Mouse (Mus musculus) embryonic stem cell, embryonic (primary cell): ENCODE data around the gene Psmc5.

ENCODE experiments used
- CTCF ChIA-PET, 4 experiments: fragments of 300-600 bp in 2 of 4; fragments of 350-600 bp in 2 of 4; sonication (Branson Sonifier 250); formaldehyde crosslinking; loops; one replicate each; lab custom pipeline; 2022; ENCODE audit warnings: inconsistent platforms in 2 of 4; lab: Charles Lee
- POLR2A ChIA-PET, 4 experiments: fragments of 300-600 bp in 2 of 4; fragments of 350-600 bp in 2 of 4; sonication (Branson Sonifier 250); formaldehyde crosslinking; loops; one replicate each; lab custom pipeline; 2022; ENCODE audit warnings: antibody characterized with exemption in 4 of 4, inconsistent platforms in 1 of 4; lab: Charles Lee

Psmc5 gene

DNA sequence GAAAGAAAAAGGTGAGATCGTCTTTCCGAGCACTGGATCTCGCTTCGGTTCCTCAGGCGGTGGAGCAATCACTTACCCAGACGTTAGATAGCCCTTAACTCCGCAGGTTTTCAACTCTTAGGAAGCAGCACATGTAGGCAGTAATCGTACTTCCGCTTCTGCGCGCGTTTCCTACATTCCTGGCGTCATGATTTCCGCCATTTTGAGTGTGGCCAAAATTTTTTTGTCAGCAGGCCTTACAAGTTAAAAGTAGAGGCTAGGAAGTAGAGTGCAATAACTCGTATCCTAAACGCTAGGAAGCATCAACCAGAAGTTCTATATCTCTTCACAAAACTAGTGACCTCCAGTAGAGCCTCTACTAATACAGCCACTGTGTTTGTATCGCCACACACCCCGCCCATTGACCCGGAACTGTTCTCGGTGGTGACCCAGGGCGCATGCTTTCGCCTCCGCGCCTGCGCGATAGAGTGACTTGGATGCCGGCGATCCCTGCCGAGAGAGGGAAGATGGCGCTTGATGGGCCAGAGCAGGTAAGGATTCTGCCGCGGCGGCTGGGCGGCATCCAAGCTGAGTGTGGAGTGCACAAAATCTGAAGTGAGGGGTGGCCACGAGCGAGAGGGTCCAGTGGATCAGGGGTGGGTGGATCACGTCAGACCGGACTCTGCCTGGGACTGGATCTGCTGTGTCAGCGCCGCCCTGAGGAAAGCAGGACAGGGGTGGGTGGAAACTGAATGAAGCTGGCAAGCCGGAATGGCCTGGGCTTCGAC is at the start of gene Psmc5, which contains the start of gene Ftsj3:
Psmc5 (plus strand) TSS at position 470 of the 767 bp plus-strand sequence.
Ftsj3 (minus strand) TSS at position 395 of the 767 bp plus-strand sequence.
- ChIA-PET CTCF (interaction anchor here (0.7 to 1.5 kb wide), 10 partner anchors 12 to 172 kb away, joined by 3 to 10 read pairs (median 5); partner anchors contain the start of genes Tcam1 (in 2 of the 4), Map3k3 (in 1 of the 4) and Smarcd2 (in 1 of the 4)), POLR2A (interaction anchor here (0.6 to 12.0 kb wide), 48 partner anchors 9 to 1967 kb away, joined by 3 to 172 read pairs (median 4); partner anchors contain the start of genes Smarcd2 (in 4 of the 4), Ccdc47 (in 3 of the 4), Ddx42 (in 3 of the 4) and Tcam1 (in 2 of the 4))

GRCm38 (mm10) chr11:106212771-106213170 is 43.2 kb upstream of the Psmc5 start:
- ChIA-PET CTCF (no interaction called here), POLR2A (interaction anchor here in 3 of 4 experiments (0.6 to 1.9 kb wide), 4 partner anchors 9 to 19 kb away, joined by 3 to 4 read pairs (median 4); partner anchors contain the start of gene Strada (in 2 of the 3))

DNA sequence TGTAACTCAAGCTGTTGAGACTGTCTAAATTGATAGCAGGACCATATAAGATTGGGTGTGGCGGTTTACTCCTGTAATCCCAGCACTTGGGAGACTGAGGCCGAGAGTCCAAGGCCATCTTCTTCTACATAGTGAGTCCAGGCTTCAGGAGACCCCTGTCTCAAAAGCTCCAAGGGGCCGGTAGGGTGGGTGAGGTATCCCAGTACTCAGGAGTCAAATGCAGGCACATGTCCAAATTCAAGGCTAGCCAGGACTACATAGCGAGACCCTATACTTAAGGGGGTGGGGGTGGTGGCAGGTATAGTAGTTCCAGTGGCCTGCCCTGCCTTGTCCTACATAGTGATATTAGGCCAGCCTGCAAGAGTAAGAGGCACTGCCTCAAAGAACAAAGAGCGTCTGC is 41.1 kb upstream of the Psmc5 start:
- ChIA-PET POLR2A (interaction anchor here in 3 of 4 experiments (1.0 to 5.0 kb wide), 10 partner anchors 13 to 573 kb away, joined by 3 to 144 read pairs (median 12); partner anchors contain the start of genes Cep95 (in 1 of the 3), Ddx5 (in 1 of the 3), Ftsj3 (in 1 of the 3) and Psmc5 (in 1 of the 3)), CTCF (no interaction called here)

DNA sequence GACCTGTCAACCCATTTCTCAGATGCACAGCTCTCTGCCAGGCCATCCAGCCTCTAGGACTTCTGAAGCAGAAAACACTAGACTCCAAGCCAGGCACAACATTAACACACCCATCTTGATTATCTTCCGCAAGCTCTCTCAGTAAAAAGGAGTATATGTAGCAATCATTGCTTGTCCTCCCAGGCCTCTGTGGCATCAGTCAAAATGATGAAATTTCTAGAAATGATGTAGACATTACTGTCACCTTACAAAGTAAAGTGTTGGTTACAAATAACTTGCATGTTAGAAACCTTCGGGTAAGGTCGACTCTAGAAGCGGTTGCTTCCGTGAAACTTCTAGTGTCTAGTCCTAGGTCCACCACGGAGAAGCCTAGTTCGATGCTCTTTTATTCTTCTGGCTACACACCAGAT is 40.5 kb upstream of the Psmc5 start:
- ChIA-PET POLR2A (interaction anchor here (0.6 to 5.0 kb wide), 70 partner anchors 8 to 922 kb away, joined by 3 to 144 read pairs (median 5); partner anchors contain the start of genes Cep95 (in 2 of the 4), Dcaf7 (in 2 of the 4), Ddx5 (in 2 of the 4) and Ftsj3 (in 2 of the 4)), CTCF (interaction anchor here in 2 of 4 experiments (1.1 to 1.3 kb wide), 4 partner anchors 19 to 61 kb away, joined by 3 to 4 read pairs (median 4); partner anchors contain the start of genes Smarcd2 (in 1 of the 2) and Tcam1 (in 1 of the 2))

- ChIA-PET POLR2A (interaction anchor here (0.6 to 5.0 kb wide), 110 partner anchors 9 to 921 kb away, joined by 3 to 144 read pairs (median 4); partner anchors contain the start of genes Smarcd2 (in 3 of the 4), Cep95 (in 2 of the 4), Dcaf7 (in 2 of the 4) and Ddx5 (in 2 of the 4)), CTCF (interaction anchor here in 3 of 4 experiments (0.5 to 1.3 kb wide), 8 partner anchors 9 to 272 kb away, joined by 3 to 5 read pairs (median 4); partner anchors contain the start of genes Map3k3 (in 1 of the 3), Smarcd2 (in 1 of the 3) and Tcam1 (in 1 of the 3))
Measured at GRCm38 (mm10) chr11:106215927-106216729, 39.8 kb upstream of the Psmc5 start, which contains the start of gene Ccdc47. Ccdc47 (minus strand) TSS chr11:106216344.

- ChIA-PET CTCF (interaction anchor here in 3 of 4 experiments (0.5 to 1.3 kb wide), 8 partner anchors 9 to 273 kb away, joined by 3 to 5 read pairs (median 4); partner anchors contain the start of genes Map3k3 (in 1 of the 3), Smarcd2 (in 1 of the 3) and Tcam1 (in 1 of the 3)), POLR2A (interaction anchor here (0.6 to 5.0 kb wide), 99 partner anchors 9 to 782 kb away, joined by 3 to 144 read pairs (median 5); partner anchors contain the start of genes Smarcd2 (in 3 of the 4), Cep95 (in 2 of the 4), Dcaf7 (in 2 of the 4) and Ddx5 (in 2 of the 4))
Measured at GRCm38 (mm10) chr11:106216730-106217490, 39.0 kb upstream of the Psmc5 start, which contains the start of gene Ddx42. Ddx42 (plus strand) TSS chr11:106216926.

DNA sequence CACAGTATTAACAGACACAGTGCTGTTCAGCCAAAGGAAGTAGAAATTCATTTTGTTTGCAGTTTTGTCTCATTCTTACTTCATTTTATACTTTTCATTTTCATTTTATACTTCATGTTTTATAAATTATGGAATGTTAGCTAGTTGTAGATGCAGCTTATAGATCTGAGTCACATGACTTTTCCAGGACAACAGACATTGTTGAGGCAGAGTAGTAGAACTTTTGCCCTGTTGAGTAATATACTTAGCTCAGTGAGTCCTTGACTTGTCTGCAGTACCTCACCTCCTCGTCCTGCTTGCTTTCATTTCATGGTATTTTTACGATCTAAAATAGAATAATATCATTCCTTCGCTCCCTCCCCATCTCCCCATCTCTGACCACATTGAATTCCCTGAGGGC is 35.4 kb upstream of the Psmc5 start:
- POLR2A ChIA-PET: interaction anchor here in 2 of 4 experiments (0.9 to 3.5 kb wide), 12 partner anchors 16 to 55 kb away, joined by 3 to 16 read pairs (median 4); partner anchors contain the start of genes Smarcd2 (in 1 of the 2) and Tcam1 (in 1 of the 2)
- CTCF ChIA-PET: no interaction called here

GRCm38 (mm10) chr11:106233978-106234377 is 22.0 kb upstream of the Psmc5 start:
- ChIA-PET POLR2A (interaction anchor here in 2 of 4 experiments (0.6 to 4.1 kb wide), 7 partner anchors 10 to 149 kb away, joined by 3 to 21 read pairs (median 5); partner anchors contain the start of genes Ccdc47 (in 2 of the 2), Ddx42 (in 2 of the 2), Psmc5 (in 1 of the 2) and Tcam1 (in 1 of the 2)), CTCF (interaction anchor here in 2 of 4 experiments (0.7 to 1.6 kb wide), 5 partner anchors 9 to 40 kb away, joined by 3 to 5 read pairs (median 3); partner anchors contain the start of genes Ccdc47 (in 1 of the 2) and Ddx42 (in 1 of the 2))

GRCm38 (mm10) chr11:106246834-106247233 is 9.1 kb upstream of the Psmc5 start:
- ChIA-PET CTCF (interaction anchor here in 3 of 4 experiments (0.6 to 1.3 kb wide), 5 partner anchors 13 to 92 kb away, joined by 3 to 7 read pairs (median 3); no protein-coding TSS in a partner anchor), POLR2A (interaction anchor here in 3 of 4 experiments (0.7 to 11.8 kb wide), 8 partner anchors 9 to 297 kb away, joined by 3 to 99 read pairs (median 5); partner anchors contain the start of genes Psmc5 (in 2 of the 3), Ccdc47 (in 1 of the 3), Ddx42 (in 1 of the 3) and Ftsj3 (in 1 of the 3))

DNA sequence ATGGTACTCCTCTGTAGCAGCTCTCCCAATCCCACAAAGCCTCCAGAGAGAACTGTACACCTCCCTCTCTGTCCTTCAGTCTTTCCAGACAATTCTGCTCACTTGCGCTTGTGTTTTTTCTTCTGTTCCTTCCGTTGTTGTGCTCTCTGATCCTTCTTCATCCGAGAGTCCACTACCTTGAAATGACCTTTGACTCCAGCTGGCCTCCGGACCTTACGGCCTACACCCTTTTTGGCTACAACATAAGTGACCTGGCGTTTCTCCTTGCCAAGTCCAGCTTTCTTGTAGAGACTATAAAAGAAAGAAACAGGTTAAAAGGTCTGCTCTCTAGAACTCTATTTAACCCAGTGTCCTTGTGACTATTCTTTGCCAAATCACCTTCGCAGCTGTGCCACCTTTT is 6.6 kb upstream of the Psmc5 start:
- ChIA-PET POLR2A (interaction anchor here in 3 of 4 experiments (0.8 to 11.8 kb wide), 17 partner anchors 9 to 252 kb away, joined by 3 to 99 read pairs (median 4); partner anchors contain the start of genes Ccdc47 (in 2 of the 3), Ddx42 (in 1 of the 3), Map3k3 (in 1 of the 3) and Smarcd2 (in 1 of the 3)), CTCF (no interaction called here)

DNA sequence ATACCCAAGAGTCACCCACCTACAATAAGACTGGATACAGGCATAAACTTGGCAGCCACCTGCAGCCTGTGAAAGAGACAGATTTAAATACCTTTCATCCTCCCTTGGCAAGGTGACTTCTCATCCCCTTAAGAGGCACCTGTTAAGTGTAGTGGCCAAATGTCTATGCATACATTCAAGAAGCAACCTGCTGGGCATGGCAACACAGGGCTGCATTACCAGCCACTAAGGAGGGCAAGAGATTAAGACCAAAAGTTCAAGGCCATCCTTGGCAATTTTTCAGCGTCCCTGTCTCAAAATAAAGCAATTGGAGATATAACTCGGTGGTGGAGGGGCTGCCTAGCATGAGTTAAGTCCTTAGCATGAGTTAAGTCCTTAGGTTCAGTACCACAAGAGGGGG is 1.2 kb upstream of the Psmc5 start:
- ChIA-PET CTCF (no interaction called here), POLR2A (interaction anchor here in 3 of 4 experiments (0.7 to 12.0 kb wide), 5 partner anchors 17 to 39 kb away, joined by 3 to 172 read pairs (median 5); partner anchors contain the start of genes Ccdc47 (in 3 of the 3), Smarcd2 (in 2 of the 3), Ddx42 (in 1 of the 3) and Tcam1 (in 1 of the 3))

GRCm38 (mm10) chr11:106255174-106255573 is 780 bp upstream of the Psmc5 start:
- ChIA-PET POLR2A (interaction anchor here in 3 of 4 experiments (0.7 to 12.0 kb wide), 5 partner anchors 17 to 39 kb away, joined by 3 to 172 read pairs (median 5); partner anchors contain the start of genes Ccdc47 (in 3 of the 3), Smarcd2 (in 2 of the 3), Ddx42 (in 1 of the 3) and Tcam1 (in 1 of the 3)), CTCF (no interaction called here)

- ChIA-PET POLR2A (interaction anchor here (0.6 to 12.0 kb wide), 51 partner anchors 8 to 1968 kb away, joined by 3 to 172 read pairs (median 4); partner anchors contain the start of genes Smarcd2 (in 4 of the 4), Ccdc47 (in 3 of the 4), Ddx42 (in 3 of the 4) and Tcam1 (in 2 of the 4)), CTCF (interaction anchor here (0.7 to 1.5 kb wide), 14 partner anchors 12 to 232 kb away, joined by 3 to 10 read pairs (median 4); partner anchors contain the start of genes Tcam1 (in 2 of the 4), Map3k3 (in 1 of the 4), Prr29 (in 1 of the 4) and Smarcd2 (in 1 of the 4))
Measured at GRCm38 (mm10) chr11:106256775-106257174, 821 bp downstream of the Psmc5 start.

GRCm38 (mm10) chr11:106260826-106261450 is 5.0 kb downstream of the Psmc5 start:
- POLR2A ChIA-PET: interaction anchor here (0.6 to 12.0 kb wide), 19 partner anchors 10 to 240 kb away, joined by 3 to 172 read pairs (median 4); partner anchors contain the start of genes Tcam1 (in 3 of the 4), Smarcd2 (in 2 of the 4), Ern1 (in 1 of the 4) and Gm10840 (in 1 of the 4)
- CTCF ChIA-PET: no interaction called here
